Mouse (Mus musculus): Measurements from ENCODE around the gene Bag6. TPM values are rescaled to one million over a fixed set of nuclear protein-coding genes. Genes with fewer than 3 reads are reported as not detected.

The Bag6 gene
- polyA plus RNA-seq, 1 experiment from 2014 or later, result 96.0 TPM

- Histone ChIP-seq H3K27me3 (ENCODE audit: control insufficient read depth, insufficient read depth, low read length) (no peaks in the 10 kb centered on the region), H3K4me3 (ENCODE audit: low read depth, low read length) (no peak overlapping the region), H3K4me1 (ENCODE audit: control insufficient read depth, insufficient read depth, low read length) (peaks cover 12% of the 10 kb centered on the region), H3K4me2 (no peak overlapping the region), H3K9ac (ENCODE audit: low read length) (no peak overlapping the region), H3K9me3 (ENCODE audit: control insufficient read depth, low read length) (no peaks in the 10 kb centered on the region), H3K27ac (ENCODE audit: low read depth, low read length) (no peak overlapping the region), H3K36me3 (ENCODE audit: control insufficient read depth, insufficient read depth, low read length) (no peaks in the 10 kb centered on the region)
- no peak for DNase-seq (ENCODE audit: low spot score, missing footprints)
- ATAC-seq (ENCODE audit: low FRiP score), result no peak
- WGBS, result 92% methylated on average over 7 of the region's 7 CpGs
Measured at GRCm38 (mm10) chr17:35167794-35168193, 32.8 kb downstream of the Bag6 start.

GRCm38 (mm10) chr17:35168541-35169207 lies 33.7 kb downstream of the Bag6 start:
- DNase-seq (ENCODE audit: low spot score, missing footprints), result peak; percentile 91
- H3K27me3 ChIP-seq (ENCODE audit: control insufficient read depth, insufficient read depth, low read length), result no peaks in the 10 kb centered on the region

GRCm38 (mm10) chr17:35172445-35173234 lies 37.7 kb downstream of the Bag6 start:
- H3K4me3 ChIP-seq (ENCODE audit: low read depth, low read length), result no peak overlapping the region
- no peak for DNase-seq (ENCODE audit: low spot score, missing footprints)
- no peak overlapping the region for H3K27ac ChIP-seq (ENCODE audit: low read depth, low read length)
- H3K9ac ChIP-seq (ENCODE audit: low read length), result 0 out of 2 replicates have a peak overlapping the region, but pooled peaks have one; percentile 9
- H3K9me3 ChIP-seq (ENCODE audit: control insufficient read depth, low read length), result no peaks in the 10 kb centered on the region
- no peak overlapping the region for H3K4me2 ChIP-seq
- 70% methylated on average over 11 of the region's 11 CpGs for WGBS
- H3K36me3 ChIP-seq (ENCODE audit: control insufficient read depth, insufficient read depth, low read length), result no peaks in the 10 kb centered on the region
- ATAC-seq (ENCODE audit: low FRiP score), result no peak
- H3K4me1 ChIP-seq (ENCODE audit: control insufficient read depth, insufficient read depth, low read length), result no peaks in the 10 kb centered on the region
- no peaks in the 10 kb centered on the region for H3K27me3 ChIP-seq (ENCODE audit: control insufficient read depth, insufficient read depth, low read length)

More at GRCm38 (mm10) chr17:35168541-35169207, 33.7 kb downstream of the Bag6 start:
- no peak overlapping the region for H3K27ac ChIP-seq (ENCODE audit: low read depth, low read length)
- H3K4me1 ChIP-seq (ENCODE audit: control insufficient read depth, insufficient read depth, low read length), result peaks cover 6% of the 10 kb centered on the region
- H3K9ac ChIP-seq (ENCODE audit: low read length), result no peak overlapping the region
- H3K4me2 ChIP-seq, result no peak overlapping the region
- no peak for ATAC-seq (ENCODE audit: low FRiP score)
- no peak overlapping the region for H3K4me3 ChIP-seq (ENCODE audit: low read depth, low read length)
- WGBS, result 23% methylated on average over 4 of the region's 4 CpGs
- no peaks in the 10 kb centered on the region for H3K9me3 ChIP-seq (ENCODE audit: control insufficient read depth, low read length)
- H3K36me3 ChIP-seq (ENCODE audit: control insufficient read depth, insufficient read depth, low read length), result no peaks in the 10 kb centered on the region

GRCm38 (mm10) chr17:35173329-35173728 lies 38.4 kb downstream of the Bag6 start:
- H3K27ac ChIP-seq (ENCODE audit: low read depth, low read length), result no peak overlapping the region
- no peaks in the 10 kb centered on the region for H3K36me3 ChIP-seq (ENCODE audit: control insufficient read depth, insufficient read depth, low read length)
- H3K4me3 ChIP-seq (ENCODE audit: low read depth, low read length), result no peak overlapping the region
- no peak overlapping the region for H3K4me2 ChIP-seq
- DNase-seq (ENCODE audit: low spot score, missing footprints), result no peak
- H3K9me3 ChIP-seq (ENCODE audit: control insufficient read depth, low read length), result no peaks in the 10 kb centered on the region
- H3K27me3 ChIP-seq (ENCODE audit: control insufficient read depth, insufficient read depth, low read length), result no peaks in the 10 kb centered on the region
- ATAC-seq (ENCODE audit: low FRiP score), result no peak
- H3K9ac ChIP-seq (ENCODE audit: low read length), result no peak overlapping the region
- H3K4me1 ChIP-seq (ENCODE audit: control insufficient read depth, insufficient read depth, low read length), result no peaks in the 10 kb centered on the region
- WGBS, result 61% methylated on average over 3 of the region's 3 CpGs

- Histone ChIP-seq H3K4me3 (ENCODE audit: low read depth, low read length) (no peak overlapping the region), H3K27ac (ENCODE audit: low read depth, low read length) (no peak overlapping the region), H3K4me2 (no peak overlapping the region), H3K9ac (ENCODE audit: low read length) (no peak overlapping the region), H3K9me3 (ENCODE audit: control insufficient read depth, low read length) (no peaks in the 10 kb centered on the region), H3K36me3 (ENCODE audit: control insufficient read depth, insufficient read depth, low read length) (no peaks in the 10 kb centered on the region), H3K27me3 (ENCODE audit: control insufficient read depth, insufficient read depth, low read length) (no peaks in the 10 kb centered on the region), H3K4me1 (ENCODE audit: control insufficient read depth, insufficient read depth, low read length) (no peaks in the 10 kb centered on the region)
- ATAC-seq (ENCODE audit: low FRiP score) (no peak), DNase-seq (ENCODE audit: low spot score, missing footprints) (no peak)
- WGBS, result 82% methylated on average over 8 of the region's 8 CpGs
Measured at GRCm38 (mm10) chr17:35174201-35174977, 39.4 kb downstream of the Bag6 start.

GRCm38 (mm10) chr17:35175382-35175781 lies 40.4 kb downstream of the Bag6 start:
- Histone ChIP-seq H3K9me3 (ENCODE audit: control insufficient read depth, low read length) (no peaks in the 10 kb centered on the region), H3K4me1 (ENCODE audit: control insufficient read depth, insufficient read depth, low read length) (no peaks in the 10 kb centered on the region), H3K36me3 (ENCODE audit: control insufficient read depth, insufficient read depth, low read length) (no peaks in the 10 kb centered on the region), H3K4me3 (ENCODE audit: low read depth, low read length) (no peak overlapping the region), H3K4me2 (no peak overlapping the region), H3K27ac (ENCODE audit: low read depth, low read length) (no peak overlapping the region), H3K27me3 (ENCODE audit: control insufficient read depth, insufficient read depth, low read length) (no peaks in the 10 kb centered on the region), H3K9ac (ENCODE audit: low read length) (no peak overlapping the region)
- ATAC-seq (ENCODE audit: low FRiP score) (no peak), DNase-seq (ENCODE audit: low spot score, missing footprints) (no peak)
- 63% methylated on average over 6 of the region's 6 CpGs for WGBS

- H3K9me3 ChIP-seq (ENCODE audit: control insufficient read depth, low read length), result no peaks in the 10 kb centered on the region
Measured at GRCm38 (mm10) chr17:35175968-35176367, 41.0 kb downstream of the Bag6 start, which contains the start of gene Aif1. Gene Aif1 (minus strand): TSS chr17:35176068.

GRCm38 (mm10) chr17:35178528-35178927 lies 43.5 kb downstream of the Bag6 start:
- H3K27ac ChIP-seq (ENCODE audit: low read depth, low read length), result no peak overlapping the region
- no peaks in the 10 kb centered on the region for H3K36me3 ChIP-seq (ENCODE audit: control insufficient read depth, insufficient read depth, low read length)
- peak; percentile 96 for DNase-seq (ENCODE audit: low spot score, missing footprints)
- no peak overlapping the region for H3K4me2 ChIP-seq
- H3K9me3 ChIP-seq (ENCODE audit: control insufficient read depth, low read length), result no peaks in the 10 kb centered on the region
- H3K4me1 ChIP-seq (ENCODE audit: control insufficient read depth, insufficient read depth, low read length), result no peaks in the 10 kb centered on the region
- H3K4me3 ChIP-seq (ENCODE audit: low read depth, low read length), result no peak overlapping the region
- H3K27me3 ChIP-seq (ENCODE audit: control insufficient read depth, insufficient read depth, low read length), result no peaks in the 10 kb centered on the region
- H3K9ac ChIP-seq (ENCODE audit: low read length), result no peak overlapping the region
- ATAC-seq (ENCODE audit: low FRiP score), result 0 out of 2 replicates have a peak, but pooled peaks have one; percentile 44
- WGBS, result 17% methylated on average over 5 of the region's 5 CpGs

More at GRCm38 (mm10) chr17:35175968-35176367, 41.0 kb downstream of the Bag6 start, which contains the start of gene Aif1:
- Histone ChIP-seq H3K36me3 (ENCODE audit: control insufficient read depth, insufficient read depth, low read length) (no peaks in the 10 kb centered on the region), H3K27me3 (ENCODE audit: control insufficient read depth, insufficient read depth, low read length) (no peaks in the 10 kb centered on the region), H3K4me1 (ENCODE audit: control insufficient read depth, insufficient read depth, low read length) (no peaks in the 10 kb centered on the region), H3K27ac (ENCODE audit: low read depth, low read length) (no peak within 1 kb of the TSS), H3K4me2 (no peak within 1 kb of the TSS), H3K4me3 (ENCODE audit: low read depth, low read length) (no peak within 1 kb of the TSS), H3K9ac (ENCODE audit: low read length) (no peak within 1 kb of the TSS)
- ATAC-seq (ENCODE audit: low FRiP score), result no peak
- WGBS, result 42% methylated on average over 2 of the region's 2 CpGs
- DNase-seq (ENCODE audit: low spot score, missing footprints), result no peak

All from midbrain, embryonic 11.5 days (tissue).